Mouse (Mus musculus): ENCODE data around the gene Capn7. TPM values are rescaled to one million over a fixed set of nuclear protein-coding genes. Genes with fewer than 3 reads are reported as not detected.

Capn7 gene
- polyA plus RNA-seq, 1 experiment from 2014 or later, result 51.4 TPM

DNA sequence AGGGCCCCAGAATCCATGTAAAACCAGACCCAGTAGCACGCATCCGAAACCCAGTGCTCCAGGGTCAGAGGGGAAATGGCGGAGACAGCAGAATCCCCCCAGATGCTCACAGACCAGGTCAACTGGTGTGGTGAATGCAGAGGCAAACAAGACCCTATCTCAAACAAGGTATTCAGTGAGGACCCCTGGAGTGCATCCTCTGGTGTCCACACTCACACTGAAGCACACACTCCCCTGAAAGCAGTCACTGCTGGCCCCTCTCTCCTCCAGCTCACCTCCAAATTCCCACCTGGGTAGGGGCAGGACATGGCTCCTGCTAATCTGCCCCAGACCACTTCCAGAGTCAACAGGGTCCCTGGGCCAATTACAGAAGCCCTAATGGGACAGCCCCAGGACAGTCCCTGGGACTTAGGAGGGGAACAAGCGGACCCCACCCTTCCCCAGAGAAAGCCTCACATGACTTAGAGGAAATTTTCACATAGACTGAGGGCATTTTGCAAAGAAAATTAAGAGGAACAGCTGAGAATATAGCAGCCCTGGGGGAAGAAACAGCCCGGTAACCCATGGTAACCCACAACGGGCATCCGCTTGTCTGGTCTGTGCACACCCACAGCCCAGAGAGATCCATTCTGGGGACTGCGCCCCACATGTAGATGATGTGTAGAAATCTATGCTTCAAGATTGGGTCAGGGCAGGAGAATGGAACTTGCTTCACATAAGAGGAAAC lies 53.1 kb downstream of the Capn7 start:
- Histone ChIP-seq H3K27me3 (no peaks in the 10 kb centered on the region), H3K4me3 (no peak overlapping the region), H3K36me3 (no peaks in the 10 kb centered on the region), H3K27ac (replicated peaks) (no peak overlapping the region), H3K4me1 (peaks cover 3% of the 10 kb centered on the region; the same call in 1 of the 2 replicates), H3K9ac (replicated peaks) (no peak overlapping the region), H3K4me2 (replicated peaks) (no peak overlapping the region), H3K9me3 (no peaks in the 10 kb centered on the region)
- no peak for ATAC-seq (ENCODE audit: low FRiP score, low read depth)
- WGBS, result 94% methylated on average over 8 of the region's 8 CpGs

DNA sequence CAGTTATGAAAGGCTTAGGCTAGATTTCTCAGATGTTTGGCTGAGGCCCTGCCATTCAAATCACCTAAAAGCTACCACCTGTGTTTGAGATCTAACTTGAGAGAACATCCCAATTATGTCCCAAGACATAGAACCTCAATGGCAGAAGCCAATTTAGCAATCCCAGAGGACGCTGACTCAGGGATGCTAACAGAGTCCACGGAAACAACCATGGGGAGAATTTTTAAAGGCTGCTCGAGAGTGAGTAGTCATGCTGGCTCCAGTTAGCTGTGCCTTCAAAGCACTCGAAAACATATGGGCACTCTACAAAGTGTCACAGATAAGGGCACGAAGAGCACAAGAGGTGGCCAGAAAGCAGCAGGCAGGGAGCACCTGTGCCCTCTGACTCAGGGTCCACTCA lies 55.9 kb downstream of the Capn7 start:
- Histone ChIP-seq H3K4me2 (replicated peaks) (no peak overlapping the region), H3K4me3 (no peak overlapping the region), H3K27me3 (no peaks in the 10 kb centered on the region), H3K4me1 (no peaks in the 10 kb centered on the region; the same call in 1 of the 2 replicates), H3K9ac (replicated peaks) (no peak overlapping the region), H3K9me3 (0 out of 2 replicates have a peak, but pooled peaks cover 5% of the 10 kb centered on the region), H3K27ac (replicated peaks) (no peak overlapping the region), H3K36me3 (no peaks in the 10 kb centered on the region)
- 80% methylated on average over 5 of the region's 5 CpGs for WGBS
- ATAC-seq (ENCODE audit: low FRiP score, low read depth), result no peak

DNA sequence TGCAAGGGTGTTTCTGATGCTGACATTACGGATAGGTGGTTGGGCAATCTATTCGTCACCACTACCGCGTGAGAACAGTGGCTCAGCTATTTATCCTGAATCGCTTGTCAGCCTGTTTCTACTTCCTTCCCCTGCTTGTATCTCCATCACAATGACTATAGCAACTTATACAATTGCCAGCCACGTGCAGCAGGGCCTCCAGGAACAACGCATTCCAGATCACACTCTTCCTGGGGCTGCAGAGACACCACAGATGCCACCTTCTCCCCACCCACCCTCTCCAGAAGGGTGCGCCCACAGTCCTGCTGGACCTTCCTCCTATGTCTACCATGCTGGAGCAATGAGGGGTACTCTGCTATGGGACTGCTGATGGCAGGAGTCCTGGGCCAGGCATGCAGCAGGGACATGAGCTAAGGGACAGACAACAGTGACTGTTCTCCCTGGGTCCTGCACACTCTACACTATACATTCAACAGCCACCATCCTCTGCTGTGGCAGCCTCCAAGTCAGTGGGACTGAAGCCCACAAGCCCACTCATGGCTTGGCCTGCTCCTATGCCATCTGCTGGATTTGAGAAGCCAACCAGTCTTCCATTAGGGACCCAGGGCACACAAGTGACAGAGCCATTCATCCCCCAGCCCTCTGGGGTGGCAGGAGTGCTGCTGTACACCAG lies 56.6 kb downstream of the Capn7 start:
- Histone ChIP-seq H3K27me3 (no peaks in the 10 kb centered on the region), H3K27ac (replicated peaks) (no peak overlapping the region), H3K36me3 (no peaks in the 10 kb centered on the region), H3K9me3 (0 out of 2 replicates have a peak, but pooled peaks cover 5% of the 10 kb centered on the region), H3K9ac (replicated peaks) (no peak overlapping the region; the same call in 1 of the 2 replicates), H3K4me3 (no peak overlapping the region), H3K4me2 (replicated peaks) (no peak overlapping the region), H3K4me1 (no peaks in the 10 kb centered on the region)
- no peak for ATAC-seq (ENCODE audit: low FRiP score, low read depth)
- 85% methylated on average over 8 of the region's 8 CpGs for WGBS

DNA sequence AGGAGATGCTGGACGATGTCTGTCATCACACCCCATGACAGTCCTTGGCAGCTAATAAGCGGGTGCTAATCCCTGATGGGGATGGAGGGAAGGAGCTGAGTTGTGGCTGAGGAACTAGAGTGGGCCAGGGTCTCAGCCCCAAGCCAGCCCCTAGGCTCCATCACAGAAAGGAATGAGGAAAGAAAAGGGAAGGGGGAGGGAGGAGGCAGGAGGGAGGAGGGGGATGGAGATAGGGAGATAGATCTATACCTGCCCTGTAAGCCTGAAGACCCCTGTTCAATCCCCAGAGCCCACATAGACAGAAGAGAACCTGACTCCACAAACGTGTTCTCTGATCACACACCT lies 57.1 kb downstream of the Capn7 start:
- Histone ChIP-seq H3K4me3 (no peak overlapping the region), H3K9ac (replicated peaks) (no peak overlapping the region), H3K4me2 (replicated peaks) (no peak overlapping the region), H3K9me3 (0 out of 2 replicates have a peak, but pooled peaks cover 5% of the 10 kb centered on the region), H3K4me1 (no peaks in the 10 kb centered on the region), H3K36me3 (no peaks in the 10 kb centered on the region), H3K27ac (replicated peaks) (no peak overlapping the region), H3K27me3 (no peaks in the 10 kb centered on the region)
- 83% methylated on average over 3 of the region's 3 CpGs for WGBS
- ATAC-seq (ENCODE audit: low FRiP score, low read depth), result no peak

DNA sequence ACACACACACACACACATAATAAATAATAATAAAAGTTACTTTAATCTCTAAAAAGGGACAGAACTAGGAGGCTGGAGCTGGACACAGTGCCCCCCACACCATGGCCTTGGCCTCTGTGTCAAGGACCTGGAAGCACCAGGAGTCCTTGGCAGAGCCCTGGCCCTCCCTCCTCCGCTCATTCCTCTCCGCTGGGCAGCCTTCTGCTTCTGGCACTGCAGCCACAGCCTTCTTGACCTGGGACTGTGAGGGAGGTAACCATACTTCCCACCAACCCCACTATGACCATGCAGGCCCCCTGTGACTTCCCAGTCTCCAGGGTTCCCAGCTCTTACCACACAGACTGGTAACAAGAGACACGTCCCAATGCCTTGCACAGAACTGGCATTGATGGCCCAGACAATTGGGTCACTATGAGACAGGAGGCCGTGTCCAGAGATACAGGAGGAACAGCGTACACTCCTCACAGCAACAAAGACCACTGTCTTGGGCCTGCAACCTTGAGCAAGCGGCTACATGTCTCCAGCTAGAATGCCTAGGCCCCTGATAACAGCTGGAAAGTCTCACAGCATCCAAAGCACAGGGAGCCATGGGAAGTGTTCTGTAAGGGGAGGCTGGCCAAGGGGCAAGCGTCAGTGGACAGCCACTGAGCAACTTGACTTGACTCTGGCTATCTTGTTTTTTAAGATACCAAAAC lies 57.6 kb downstream of the Capn7 start:
- Histone ChIP-seq H3K27me3 (no peaks in the 10 kb centered on the region), H3K9me3 (0 out of 2 replicates have a peak, but pooled peaks cover 5% of the 10 kb centered on the region), H3K27ac (replicated peaks) (no peak overlapping the region), H3K9ac (replicated peaks) (no peak overlapping the region), H3K4me3 (no peak overlapping the region), H3K4me1 (no peaks in the 10 kb centered on the region), H3K36me3 (no peaks in the 10 kb centered on the region), H3K4me2 (replicated peaks) (no peak overlapping the region)
- ATAC-seq (ENCODE audit: low FRiP score, low read depth), result no peak
- 88% methylated on average over 7 of the region's 7 CpGs for WGBS

DNA sequence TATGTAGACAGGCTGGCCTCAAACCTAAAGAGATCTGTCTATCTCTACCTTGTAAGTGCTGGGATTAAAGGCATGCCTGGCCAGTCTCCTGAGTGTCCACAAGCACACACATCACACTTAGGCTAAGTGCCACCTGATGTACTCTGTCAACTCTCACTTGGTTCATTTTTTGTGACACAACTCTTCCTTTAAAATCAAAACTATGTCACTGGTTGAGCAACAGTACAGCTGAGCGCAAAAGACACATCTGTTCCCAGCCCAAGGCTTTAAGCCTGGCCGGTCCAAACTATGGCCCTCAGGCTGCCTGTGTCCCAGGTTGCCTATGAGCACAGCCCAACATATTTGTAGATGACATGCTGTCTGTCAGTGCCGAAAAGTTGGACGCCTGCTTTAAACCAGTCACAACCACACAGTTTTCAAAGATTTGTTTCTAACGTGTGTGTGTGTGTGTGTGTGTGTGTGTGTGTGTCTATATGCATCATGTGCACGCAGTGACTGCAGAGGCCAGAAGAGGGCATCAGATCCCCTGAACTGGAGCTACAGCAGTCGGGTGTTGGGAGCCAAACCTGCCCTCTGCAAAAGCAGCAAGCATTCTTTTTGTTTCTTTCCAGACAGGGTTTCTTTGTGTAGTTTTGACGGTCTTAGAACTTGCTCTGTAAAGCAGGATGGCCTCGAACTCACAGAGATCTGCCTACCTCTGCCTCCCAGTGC lies 58.5 kb downstream of the Capn7 start:
- Histone ChIP-seq H3K9ac (replicated peaks) (no peak overlapping the region), H3K36me3 (no peaks in the 10 kb centered on the region), H3K4me1 (no peaks in the 10 kb centered on the region), H3K4me2 (replicated peaks) (no peak overlapping the region), H3K4me3 (no peak overlapping the region), H3K27ac (replicated peaks) (no peak overlapping the region), H3K9me3 (0 out of 2 replicates have a peak, but pooled peaks cover 5% of the 10 kb centered on the region), H3K27me3 (no peaks in the 10 kb centered on the region)
- ATAC-seq (ENCODE audit: low FRiP score, low read depth), result no peak
- 93% methylated on average over 9 of the region's 9 CpGs for WGBS

DNA sequence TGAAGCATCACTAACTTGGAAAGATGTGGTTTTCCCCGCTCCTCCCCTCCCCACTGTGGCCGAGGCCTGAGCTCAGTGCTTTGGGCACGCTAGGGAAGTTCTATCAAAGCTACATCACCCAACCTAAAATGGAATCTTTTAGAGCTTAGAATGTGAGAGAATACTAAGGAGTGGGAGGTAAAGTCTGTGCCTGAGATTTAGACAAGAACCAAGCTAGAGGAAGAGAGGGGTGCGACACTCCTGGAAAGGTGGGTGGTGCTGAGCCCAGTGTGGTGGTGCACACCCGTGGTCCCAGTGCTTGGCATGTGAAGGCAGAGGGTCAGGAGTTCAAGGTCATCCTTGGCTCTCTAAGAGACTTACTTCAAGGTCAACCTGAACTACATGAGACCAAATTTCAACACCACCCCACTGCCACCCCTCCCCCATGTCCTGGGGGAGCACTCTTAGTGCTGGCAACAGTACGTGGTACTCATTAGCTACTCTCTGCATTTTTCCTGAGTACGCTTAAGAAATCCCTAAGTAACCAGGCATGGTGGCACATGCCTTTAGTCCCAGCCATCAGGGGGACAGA lies 59.3 kb downstream of the Capn7 start:
- Histone ChIP-seq H3K36me3 (no peaks in the 10 kb centered on the region), H3K4me3 (no peak overlapping the region), H3K27me3 (no peaks in the 10 kb centered on the region), H3K27ac (replicated peaks) (no peak overlapping the region), H3K4me2 (replicated peaks) (no peak overlapping the region), H3K9me3 (0 out of 2 replicates have a peak, but pooled peaks cover 5% of the 10 kb centered on the region), H3K9ac (replicated peaks) (no peak overlapping the region), H3K4me1 (no peaks in the 10 kb centered on the region)
- WGBS, result 97% methylated on average over 7 of the region's 7 CpGs
- ATAC-seq (ENCODE audit: low FRiP score, low read depth), result no peak

DNA sequence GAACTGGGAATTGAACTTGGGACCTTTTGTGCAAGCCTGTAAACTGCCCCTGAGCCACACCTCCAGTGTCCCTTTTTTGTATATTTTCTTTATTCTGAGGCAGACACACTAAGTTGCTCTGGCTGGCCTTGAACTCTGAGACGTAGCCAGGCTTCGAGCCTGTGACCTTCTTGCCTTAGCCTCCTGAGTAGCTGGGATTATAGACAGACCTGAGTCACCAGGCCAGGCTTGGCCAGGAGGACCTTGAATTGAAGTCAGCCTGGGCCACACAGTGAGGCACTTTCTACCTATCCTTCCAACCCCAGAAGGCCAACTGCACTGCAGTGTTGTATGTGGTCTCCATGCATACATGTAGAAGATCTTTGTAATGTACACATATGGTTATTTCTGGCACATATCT lies 60.0 kb downstream of the Capn7 start:
- Histone ChIP-seq H3K4me1 (no peaks in the 10 kb centered on the region), H3K9ac (replicated peaks) (no peak overlapping the region), H3K36me3 (no peaks in the 10 kb centered on the region), H3K4me2 (replicated peaks) (no peak overlapping the region), H3K27ac (replicated peaks) (no peak overlapping the region), H3K27me3 (no peaks in the 10 kb centered on the region), H3K9me3 (0 out of 2 replicates have a peak, but pooled peaks cover 5% of the 10 kb centered on the region), H3K4me3 (no peak overlapping the region)
- 100% methylated on average over 2 of the region's 2 CpGs for WGBS
- ATAC-seq (ENCODE audit: low FRiP score, low read depth), result no peak

DNA sequence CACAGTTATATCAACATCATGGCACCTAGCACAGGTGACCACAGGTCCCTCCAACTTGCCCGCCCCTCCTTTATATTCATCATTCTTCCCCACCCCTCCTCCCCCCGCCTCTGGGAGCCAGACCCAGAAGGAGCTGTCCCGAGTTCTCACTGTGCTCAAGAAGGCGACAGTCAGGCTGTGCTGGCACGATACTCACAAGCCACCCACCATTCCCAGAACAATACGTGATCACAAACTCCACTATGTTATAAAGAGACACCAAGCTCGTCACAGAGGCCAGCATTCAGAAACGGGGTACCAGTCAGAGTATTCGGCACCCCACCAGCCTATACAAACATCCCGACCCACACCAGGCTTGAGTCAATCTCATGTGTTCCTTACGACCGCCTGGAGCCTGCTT lies 60.9 kb downstream of the Capn7 start:
- H3K27ac ChIP-seq (replicated peaks), result no peak overlapping the region
- ATAC-seq (ENCODE audit: low FRiP score, low read depth), result no peak
- 0 out of 2 replicates have a peak, but pooled peaks cover 5% of the 10 kb centered on the region for H3K9me3 ChIP-seq
- no peak overlapping the region for H3K4me2 ChIP-seq (replicated peaks)
- no peaks in the 10 kb centered on the region for H3K4me1 ChIP-seq
- H3K27me3 ChIP-seq, result no peaks in the 10 kb centered on the region
- H3K36me3 ChIP-seq, result no peaks in the 10 kb centered on the region
- 83% methylated on average over 12 of the region's 12 CpGs for WGBS
- no peak overlapping the region for H3K4me3 ChIP-seq
- H3K9ac ChIP-seq (replicated peaks), result no peak overlapping the region

DNA sequence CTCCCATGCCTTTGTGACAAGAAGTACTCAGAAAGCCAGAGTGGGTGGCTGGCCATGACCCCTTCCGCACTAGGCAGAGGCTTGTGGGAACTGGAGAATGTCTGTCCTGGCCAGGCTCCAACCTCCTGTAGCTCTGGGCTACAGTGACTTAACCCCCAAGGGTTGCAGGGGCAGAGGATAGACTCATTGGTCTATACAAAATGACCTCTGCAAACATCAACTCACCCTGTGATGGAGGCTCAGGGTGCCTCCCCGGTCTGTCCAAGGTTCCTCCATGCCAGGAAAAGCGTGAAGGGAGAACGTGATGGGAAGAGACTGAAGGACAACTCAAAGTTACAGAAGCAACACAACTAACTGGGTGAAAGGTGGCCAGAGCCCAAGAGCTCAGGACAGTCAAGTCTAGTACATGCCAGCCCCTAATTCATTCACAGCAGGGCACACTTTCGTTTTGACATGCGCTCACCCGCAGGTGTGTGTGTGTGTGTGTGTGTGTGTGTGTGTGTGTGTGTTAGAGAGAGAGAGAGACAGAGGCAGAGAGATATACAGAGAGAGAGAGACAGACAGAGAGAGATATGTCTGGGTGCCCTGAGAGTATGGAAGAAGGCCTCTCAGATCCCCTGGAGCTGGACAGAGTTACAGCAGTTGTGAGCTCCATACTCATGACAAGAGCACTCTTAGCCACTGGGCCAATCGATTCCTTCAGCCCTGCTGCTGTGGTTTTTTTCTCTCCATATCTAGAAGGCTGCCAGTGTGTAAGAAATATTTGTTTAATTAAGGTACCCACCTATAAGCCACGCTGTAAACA lies 61.6 kb downstream of the Capn7 start:
- no peaks in the 10 kb centered on the region for H3K36me3 ChIP-seq
- H3K27me3 ChIP-seq, result no peaks in the 10 kb centered on the region
- WGBS, result 90% methylated on average over 9 of the region's 9 CpGs
- H3K9ac ChIP-seq (replicated peaks), result no peak overlapping the region
- no peak overlapping the region for H3K4me2 ChIP-seq (replicated peaks)
- H3K4me1 ChIP-seq, result no peaks in the 10 kb centered on the region
- no peak overlapping the region for H3K4me3 ChIP-seq
- H3K27ac ChIP-seq (replicated peaks), result no peak overlapping the region
- ATAC-seq (ENCODE audit: low FRiP score, low read depth), result no peak
- H3K9me3 ChIP-seq, result 0 out of 2 replicates have a peak, but pooled peaks cover 5% of the 10 kb centered on the region

DNA sequence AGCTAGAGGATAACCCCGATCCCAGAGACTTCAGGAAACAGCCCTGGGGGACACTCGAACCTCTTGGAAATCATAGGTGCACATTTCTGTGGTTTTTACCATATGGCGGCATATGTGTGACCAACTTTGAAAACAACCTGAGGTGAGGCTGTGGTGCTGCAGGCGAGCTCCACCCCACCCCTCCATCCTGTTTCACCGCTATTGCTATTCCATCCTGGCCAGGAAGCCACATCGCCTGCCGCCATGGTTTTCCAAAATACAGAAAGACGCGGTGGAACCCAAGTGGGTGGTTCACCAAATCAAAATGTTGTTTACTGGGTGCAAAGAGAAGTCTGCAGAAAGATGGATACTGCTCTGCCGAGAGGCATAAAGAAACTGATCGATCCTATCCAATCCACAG lies 62.4 kb downstream of the Capn7 start:
- no peak for ATAC-seq (ENCODE audit: low FRiP score, low read depth)
- Histone ChIP-seq H3K4me1 (no peaks in the 10 kb centered on the region), H3K4me2 (replicated peaks) (no peak overlapping the region), H3K9ac (replicated peaks) (no peak overlapping the region), H3K36me3 (no peaks in the 10 kb centered on the region), H3K9me3 (0 out of 2 replicates have a peak, but pooled peaks cover 5% of the 10 kb centered on the region), H3K27ac (replicated peaks) (no peak overlapping the region), H3K27me3 (no peaks in the 10 kb centered on the region), H3K4me3 (no peak overlapping the region)
- 87% methylated on average over 11 of the region's 11 CpGs for WGBS
